In genomic region chr11:29739752-29740151, GRCm38 (mm10) we compare ENCODE assay signal across 18 mouse cellular contexts. TPM values are rescaled to one million over a fixed set of nuclear protein-coding genes. Genes with fewer than 3 reads are reported as not detected.
DNase-seq lines count a peak whose midpoint lies in the region; ATAC-seq lines count a peak whose summit lies in the region.
"Had no signal": no experiment of that assay in that cellular context is flagged by ENCODE, and none has a peak within 500 bp of the region (broad histone marks: within the 10 kb centered on the region; RNA-seq: fewer than 3 reads in every experiment).

No protein-coding gene starts in this region.

- no peak overlapping the region for H3K9ac ChIP-seq in forebrain, embryonic 12.5 days
- H3K9ac ChIP-seq in forebrain, embryonic 16.5 days (replicated peaks; ENCODE audit: low read depth, low read length), result no peak overlapping the region
- no peak overlapping the region for H3K9ac ChIP-seq in hindbrain, embryonic 13.5 days
- H3K9ac ChIP-seq in hindbrain, embryonic 14.5 days, result no peak overlapping the region
- no peak overlapping the region for H3K9ac ChIP-seq in midbrain, embryonic 13.5 days (replicated peaks)
- no peak overlapping the region for H3K9ac ChIP-seq in midbrain, embryonic 14.5 days (replicated peaks; ENCODE audit: low read length)
- H3K9ac ChIP-seq: limb, embryonic 15.5 days; liver, postnatal 0 days had no signal

- 90% methylated on average over 2 of the region's 2 CpGs for WGBS in forebrain, embryonic 12.5 days
- WGBS in forebrain, embryonic 16.5 days, result 91% methylated on average over 2 of the region's 2 CpGs
- 93% methylated on average over 2 of the region's 2 CpGs for whole genome bisulfite sequencing in hindbrain, embryonic 13.5 days
- 93% methylated on average over 2 of the region's 2 CpGs for WGBS in hindbrain, embryonic 14.5 days
- 98% methylated on average over 2 of the region's 2 CpGs for WGBS in midbrain, embryonic 13.5 days
- WGBS in midbrain, embryonic 14.5 days, result 96% methylated on average over 2 of the region's 2 CpGs

- H3K36me3 ChIP-seq in forebrain, embryonic 12.5 days (replicated peaks), result peaks cover 33% of the 10 kb centered on the region
- H3K36me3 ChIP-seq in forebrain, embryonic 16.5 days (ENCODE audit: control insufficient read depth, insufficient read depth), result peaks cover 14% of the 10 kb centered on the region
- peaks cover 34% of the 10 kb centered on the region for H3K36me3 ChIP-seq in hindbrain, embryonic 13.5 days
- H3K36me3 ChIP-seq in hindbrain, embryonic 14.5 days (replicated peaks; ENCODE audit: control insufficient read depth, insufficient read depth), result peaks cover 64% of the 10 kb centered on the region
- H3K36me3 ChIP-seq in midbrain, embryonic 13.5 days, result peaks cover 36% of the 10 kb centered on the region
- H3K36me3 ChIP-seq in midbrain, embryonic 14.5 days (ENCODE audit: control insufficient read depth, insufficient read depth, low read length), result peaks cover 58% of the 10 kb centered on the region

- H3K27me3 ChIP-seq in forebrain, embryonic 12.5 days, result no peaks in the 10 kb centered on the region
- H3K27me3 ChIP-seq in forebrain, embryonic 16.5 days (replicated peaks; ENCODE audit: control insufficient read depth, insufficient read depth, low read length), result no peaks in the 10 kb centered on the region
- H3K27me3 ChIP-seq in hindbrain, embryonic 13.5 days, result no peaks in the 10 kb centered on the region
- H3K27me3 ChIP-seq in hindbrain, embryonic 14.5 days (ENCODE audit: control insufficient read depth, insufficient read depth, low read length), result no peaks in the 10 kb centered on the region
- no peaks in the 10 kb centered on the region for H3K27me3 ChIP-seq in midbrain, embryonic 13.5 days
- no peaks in the 10 kb centered on the region for H3K27me3 ChIP-seq in midbrain, embryonic 14.5 days (ENCODE audit: control insufficient read depth, insufficient read depth, low read length)
- H3K27me3 ChIP-seq: limb, embryonic 15.5 days had no signal

- no peaks in the 10 kb centered on the region for H3K4me1 ChIP-seq in forebrain, embryonic 12.5 days
- no peaks in the 10 kb centered on the region for H3K4me1 ChIP-seq in forebrain, embryonic 16.5 days (replicated peaks; ENCODE audit: control insufficient read depth, insufficient read depth, low read length)
- no peaks in the 10 kb centered on the region for H3K4me1 ChIP-seq in hindbrain, embryonic 13.5 days (replicated peaks)
- no peaks in the 10 kb centered on the region for H3K4me1 ChIP-seq in hindbrain, embryonic 14.5 days (replicated peaks; ENCODE audit: control insufficient read depth, insufficient read depth, low read length)
- no peaks in the 10 kb centered on the region for H3K4me1 ChIP-seq in midbrain, embryonic 13.5 days (replicated peaks)
- H3K4me1 ChIP-seq in midbrain, embryonic 14.5 days (ENCODE audit: control insufficient read depth, insufficient read depth, low read length), result no peaks in the 10 kb centered on the region
- H3K4me1 ChIP-seq: limb, embryonic 15.5 days had no signal

- H3K4me2 ChIP-seq in forebrain, embryonic 12.5 days, result no peak overlapping the region
- no peak overlapping the region for H3K4me2 ChIP-seq in forebrain, embryonic 16.5 days (ENCODE audit: low read length)
- no peak overlapping the region for H3K4me2 ChIP-seq in hindbrain, embryonic 13.5 days
- no peak overlapping the region for H3K4me2 ChIP-seq in hindbrain, embryonic 14.5 days (replicated peaks)
- no peak overlapping the region for H3K4me2 ChIP-seq in midbrain, embryonic 13.5 days (replicated peaks)
- no peak overlapping the region for H3K4me2 ChIP-seq in midbrain, embryonic 14.5 days (ENCODE audit: low read length)
- H3K4me2 ChIP-seq: limb, embryonic 15.5 days had no signal

- H3K9me3 ChIP-seq in forebrain, embryonic 12.5 days, result no peaks in the 10 kb centered on the region
- no peaks in the 10 kb centered on the region for H3K9me3 ChIP-seq in forebrain, embryonic 16.5 days (ENCODE audit: control insufficient read depth, low read length)
- H3K9me3 ChIP-seq in hindbrain, embryonic 13.5 days, result no peaks in the 10 kb centered on the region
- H3K9me3 ChIP-seq in hindbrain, embryonic 14.5 days (ENCODE audit: control insufficient read depth, low read length), result no peaks in the 10 kb centered on the region
- H3K9me3 ChIP-seq in midbrain, embryonic 13.5 days, result no peaks in the 10 kb centered on the region
- H3K9me3 ChIP-seq in midbrain, embryonic 14.5 days (ENCODE audit: control insufficient read depth, low read length), result no peaks in the 10 kb centered on the region
- H3K9me3 ChIP-seq: limb, embryonic 15.5 days had no signal

- H3K27ac ChIP-seq in forebrain, embryonic 12.5 days, result no peak overlapping the region
- H3K27ac ChIP-seq in forebrain, embryonic 16.5 days (ENCODE audit: low read length), result no peak overlapping the region
- no peak overlapping the region for H3K27ac ChIP-seq in hindbrain, embryonic 13.5 days
- no peak overlapping the region for H3K27ac ChIP-seq in hindbrain, embryonic 14.5 days
- no peak overlapping the region for H3K27ac ChIP-seq in midbrain, embryonic 13.5 days
- no peak overlapping the region for H3K27ac ChIP-seq in midbrain, embryonic 14.5 days (replicated peaks; ENCODE audit: low read depth, low read length)
- H3K27ac ChIP-seq: limb, embryonic 15.5 days had no signal

- DNase-seq in hindbrain, embryonic 14.5 days (ENCODE audit: low spot score), result no peak
- DNase-seq in midbrain, embryonic 14.5 days, result no peak
- DNase-seq in embryo, embryonic 10.5 days (ENCODE audit: low spot score), result no peak
- no peak for DNase-seq in left cerebral cortex, adult 8-10 months (ENCODE audit: low spot score in 2 of 2)
- DNase-seq: adrenal gland, adult 2 months; cerebellum, adult 2 months; cerebellum, postnatal 36 days; gastrocnemius, postnatal 10 days; kidney, adult 11 months; kidney, postnatal 10 days; liver, postnatal 0 days; lung, postnatal 14 days; retina, postnatal 1 day had no signal

- H3K4me3 ChIP-seq in forebrain, embryonic 12.5 days (replicated peaks), result no peak overlapping the region
- H3K4me3 ChIP-seq in forebrain, embryonic 16.5 days (replicated peaks; ENCODE audit: low read length), result no peak overlapping the region
- H3K4me3 ChIP-seq in hindbrain, embryonic 13.5 days, result no peak overlapping the region
- H3K4me3 ChIP-seq in hindbrain, embryonic 14.5 days (replicated peaks; ENCODE audit: low read length), result no peak overlapping the region
- H3K4me3 ChIP-seq in midbrain, embryonic 13.5 days (replicated peaks), result no peak overlapping the region
- H3K4me3 ChIP-seq in midbrain, embryonic 14.5 days (replicated peaks; ENCODE audit: low read depth, low read length), result no peak overlapping the region
- H3K4me3 ChIP-seq: limb, embryonic 15.5 days had no signal

- ATAC-seq in forebrain, embryonic 12.5 days (ENCODE audit: low FRiP score), result 0 out of 2 replicates have a peak, but pooled peaks have one; percentile 18
- no peak for ATAC-seq in forebrain, embryonic 16.5 days
- ATAC-seq in hindbrain, embryonic 13.5 days (ENCODE audit: low FRiP score), result 0 out of 2 replicates have a peak, but pooled peaks have one; percentile 22
- ATAC-seq in hindbrain, embryonic 14.5 days (ENCODE audit: low FRiP score), result no peak
- peak; percentile 66; the same call in 1 of the 2 replicates for ATAC-seq in midbrain, embryonic 13.5 days
- no peak for ATAC-seq in midbrain, embryonic 14.5 days (ENCODE audit: low FRiP score, low TSS enrichment)
- ATAC-seq: liver, postnatal 0 days had no signal

RNA-seq across cellular contexts. Expression of gene Rtn4, which starts 47.0 kb away (rescaled TPM):
- 103 and 104 TPM in 2 replicates for polyA plus RNA-seq in forebrain, embryonic 12.5 days (2016; fragmentation: Nextera tagmentation; extraction: Ambion mirVana)
- polyA plus RNA-seq in forebrain, embryonic 16.5 days (2015; fragmentation: Nextera tagmentation; extraction: Ambion mirVana), result 131 and 134 TPM in 2 replicates
- polyA plus RNA-seq in hindbrain, embryonic 13.5 days (2015; fragmentation: Nextera tagmentation; extraction: Ambion mirVana), result 111 and 113 TPM in 2 replicates
- 112 and 120 TPM in 2 replicates for polyA plus RNA-seq in hindbrain, embryonic 14.5 days (2014; fragmentation: Nextera tagmentation; extraction: Ambion mirVana)
- polyA plus RNA-seq in midbrain, embryonic 13.5 days (2015; fragmentation: Nextera tagmentation; extraction: Ambion mirVana), result 111 and 113 TPM in 2 replicates
- 110 and 136 TPM in 2 replicates for polyA plus RNA-seq in midbrain, embryonic 14.5 days (2014; fragmentation: Nextera tagmentation; extraction: Ambion mirVana)
- 100 to 1,000 TPM; 641 to 748 (median 678) TPM for total RNA-seq in left cerebral cortex, adult 8-10 months (2022)

Comparison
In these comparisons a context has a peak if more than half of its experiments do, and no peak if none do; other contexts are left out.
1. ATAC-seq: peak in forebrain, embryonic 12.5 days (single experiment), hindbrain, embryonic 13.5 days (single experiment) and midbrain, embryonic 13.5 days (single experiment); none in forebrain, embryonic 16.5 days (single experiment), hindbrain, embryonic 14.5 days (single experiment) and midbrain, embryonic 14.5 days (single experiment).